Mouse (Mus musculus) heart, adult 2 months (tissue): ENCODE measurements around the gene Gm40193.

Experiments used
- CTCF ChIP-seq: fragments of 200-600 bp; IDR thresholded peaks from 2 replicates; pipeline ENCODE4 v1.8.1; 2022; ENCODE audit warnings: antibody characterized with exemption, mild to moderate bottlenecking, moderate library complexity
- EP300 ChIP-seq: fragments of 200-500 bp; IDR thresholded peaks from 2 replicates; pipeline ENCODE4 v1.6.1; 2011; ENCODE audit warnings: low read depth, low read length, control low read depth; ENCODE audit not compliant: insufficient read depth
- POLR2A ChIP-seq: fragments of 200-500 bp; IDR thresholded peaks from 2 replicates; pipeline ENCODE4 v1.6.1; 2011; ENCODE audit warnings: mild to moderate bottlenecking, low read depth, low read length, control low read depth; ENCODE audit not compliant: insufficient read depth

DNA sequence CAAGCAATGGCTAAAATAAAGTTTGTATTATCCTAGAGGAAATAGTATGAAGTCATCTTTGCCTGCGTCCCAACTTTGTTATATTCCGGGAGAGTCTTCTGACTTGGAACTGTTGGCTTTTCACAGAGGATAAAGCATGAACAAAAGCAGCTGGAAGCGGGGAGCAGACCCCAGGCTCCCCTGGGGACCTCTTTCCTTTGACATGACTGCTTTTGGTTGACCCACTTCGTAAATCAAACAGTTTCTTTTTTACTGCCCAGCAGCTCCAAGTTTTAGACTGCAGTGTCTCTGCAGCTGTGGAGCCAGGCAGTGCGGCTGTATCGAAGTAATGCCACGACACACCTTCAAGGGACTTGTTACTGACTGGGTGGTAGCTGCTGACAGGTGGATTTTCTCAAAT, 33.8 kb upstream of the Gm40193 start:
- no peak for TF ChIP-seq POLR2A
- TF ChIP-seq EP300, result no peak
- no peak for TF ChIP-seq CTCF
